Mouse (Mus musculus) telencephalon, adult 2 months (tissue): ENCODE data around the gene Emilin2.

Source experiments
- DNase-seq: peaks from one replicate; pipeline ENCODE4 v3.0.0-alpha.2; 2011; ENCODE audit warnings: low read depth, low spot score

Gene Emilin2

GRCm38 (mm10) chr17:71265336-71266051 is 46.3 kb downstream of the Emilin2 start:
- DNase-seq = no peak

- DNase-seq = no peak
Observed at GRCm38 (mm10) chr17:71264739-71265138, 47.0 kb downstream of the Emilin2 start.

GRCm38 (mm10) chr17:71263136-71263535 is 48.6 kb downstream of the Emilin2 start:
- no peak for DNase-seq

- no peak for DNase-seq
Observed at GRCm38 (mm10) chr17:71260658-71261057, 51.1 kb downstream of the Emilin2 start.

- no peak for DNase-seq
Observed at GRCm38 (mm10) chr17:71259727-71260126, 52.1 kb downstream of the Emilin2 start.

- DNase-seq = no peak
Observed at GRCm38 (mm10) chr17:71256806-71257536, 54.8 kb downstream of the Emilin2 start.

GRCm38 (mm10) chr17:71256068-71256615 is 55.6 kb downstream of the Emilin2 start:
- DNase-seq = no peak

- no peak for DNase-seq
Observed at GRCm38 (mm10) chr17:71254736-71255135, 57.0 kb downstream of the Emilin2 start.

- DNase-seq = no peak
Observed at GRCm38 (mm10) chr17:71254106-71254505, 57.7 kb downstream of the Emilin2 start.

- DNase-seq = no peak
Observed at GRCm38 (mm10) chr17:71253391-71253790, 58.4 kb downstream of the Emilin2 start.

- DNase-seq = no peak
Observed at GRCm38 (mm10) chr17:71252101-71252500, 59.7 kb downstream of the Emilin2 start.

GRCm38 (mm10) chr17:71251601-71252001 is 60.2 kb downstream of the Emilin2 start:
- DNase-seq = no peak

GRCm38 (mm10) chr17:71250819-71251600 is 60.8 kb downstream of the Emilin2 start:
- DNase-seq = peak; percentile 62

- no peak for DNase-seq
Observed at GRCm38 (mm10) chr17:71250046-71250445, 61.7 kb downstream of the Emilin2 start.

GRCm38 (mm10) chr17:71248963-71249362 is 62.8 kb downstream of the Emilin2 start:
- DNase-seq = peak; percentile 69

- no peak for DNase-seq
Observed at GRCm38 (mm10) chr17:71246022-71246421, 65.8 kb downstream of the Emilin2 start.

- no peak for DNase-seq
Observed at GRCm38 (mm10) chr17:71245133-71245532, 66.6 kb downstream of the Emilin2 start.

- DNase-seq = no peak
Observed at GRCm38 (mm10) chr17:71242666-71243065, 69.1 kb downstream of the Emilin2 start.

GRCm38 (mm10) chr17:71240811-71241210 is 71.0 kb downstream of the Emilin2 start:
- DNase-seq = no peak

GRCm38 (mm10) chr17:71238494-71238893 is 73.3 kb downstream of the Emilin2 start:
- DNase-seq = no peak

- no peak for DNase-seq
Observed at GRCm38 (mm10) chr17:71235229-71235958, 76.4 kb downstream of the Emilin2 start.
